Comparison of ENCODE assay signal across 8 mouse cellular contexts in the genomic region with DNA sequence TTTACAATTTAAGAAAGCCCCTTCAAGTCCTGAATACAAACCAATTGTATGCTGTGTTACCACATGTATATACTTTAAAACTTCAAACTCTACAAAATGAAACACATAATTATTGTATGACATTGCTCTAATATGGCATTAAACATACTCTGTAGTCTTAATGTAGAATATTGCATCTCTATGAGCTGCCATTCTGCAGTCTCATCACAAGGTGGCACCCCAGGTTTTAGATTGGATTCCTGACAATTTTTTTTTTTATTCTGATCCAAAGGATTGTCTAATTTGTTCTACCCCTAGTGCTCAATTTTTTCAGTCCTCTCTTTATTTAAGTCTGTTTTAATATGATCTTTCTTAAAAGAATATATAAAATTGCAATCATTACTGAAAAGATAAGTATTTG. TPM values are rescaled to one million over a fixed set of nuclear protein-coding genes. Genes with fewer than 3 reads are reported as not detected.
DNase-seq lines count a peak whose midpoint lies in the region; ATAC-seq lines count a peak whose summit lies in the region.

No protein-coding gene starts in this region.

- peak; percentile 35 for DNase-seq in heart, postnatal 4 days
- no peak for DNase-seq in heart, adult 11 months
- peak; percentile 65 for DNase-seq in 3T3-L1 (ENCODE audit: low read depth, low spot score)
- DNase-seq in ES-CJ7 (ENCODE audit: low read depth, low spot score) = peak; percentile 46
- DNase-seq in right cerebral cortex, postnatal 36 days (ENCODE audit: low spot score in 2 of 2) = no peak
- DNase-seq in urinary bladder, postnatal 10 days (ENCODE audit: low spot score) = no peak
- no peak for DNase-seq in kidney, adult 8-10 months

- peak; percentile 63 for ATAC-seq in granulocyte monocyte progenitor cell, adult 5-6 weeks (replicated peaks; ENCODE audit: poor library complexity, severe bottlenecking)

RNA-seq across cellular contexts. Expression of gene Dedd, which starts 7.5 kb away (rescaled TPM):
- 10 to 100 TPM; 28.5 to 29.8 TPM for total RNA-seq in heart, postnatal 4 days (2021)
- total RNA-seq in granulocyte monocyte progenitor cell, adult 5-6 weeks (2014; fragmentation: Nextera tagmentation) = 16.4 and 17.1 TPM in 2 replicates
- total RNA-seq in granulocyte monocyte progenitor cell, adult 5-6 weeks (2017) = 12.9 and 16.8 TPM in 2 replicates

RNA-seq across cellular contexts. Expression of gene Nit1, which starts 24.0 kb away (rescaled TPM):
- 10 to 100 TPM; 17.9 to 20.3 TPM for total RNA-seq in heart, postnatal 4 days (2021)
- total RNA-seq in granulocyte monocyte progenitor cell, adult 5-6 weeks (2014; fragmentation: Nextera tagmentation) = 28.1 and 30.3 TPM in 2 replicates
- total RNA-seq in granulocyte monocyte progenitor cell, adult 5-6 weeks (2017) = 24.6 and 33.8 TPM in 2 replicates

RNA-seq across cellular contexts. Expression of gene Pfdn2, which starts 24.1 kb away (rescaled TPM):
- 10 to 100 TPM; 76.2 to 80.2 TPM for total RNA-seq in heart, postnatal 4 days (2021)
- total RNA-seq in granulocyte monocyte progenitor cell, adult 5-6 weeks (2014; fragmentation: Nextera tagmentation) = 35.6 and 62.6 TPM in 2 replicates
- total RNA-seq in granulocyte monocyte progenitor cell, adult 5-6 weeks (2017) = 15.2 and 28.0 TPM in 2 replicates

RNA-seq across cellular contexts. Expression of gene Ufc1, which starts 26.6 kb away (rescaled TPM):
- total RNA-seq in heart, postnatal 4 days (2021) = 100 to 1,000 TPM; 102 to 108 TPM
- total RNA-seq in granulocyte monocyte progenitor cell, adult 5-6 weeks (2014; fragmentation: Nextera tagmentation) = 142 and 143 TPM in 2 replicates
- 108 and 113 TPM in 2 replicates for total RNA-seq in granulocyte monocyte progenitor cell, adult 5-6 weeks (2017)

RNA-seq across cellular contexts. Expression of gene Usp21, which starts 33.6 kb away (rescaled TPM):
- total RNA-seq in heart, postnatal 4 days (2021) = 10 to 100 TPM; 23.2 to 23.7 TPM
- 34.7 and 37.6 TPM in 2 replicates for total RNA-seq in granulocyte monocyte progenitor cell, adult 5-6 weeks (2014; fragmentation: Nextera tagmentation)
- 20.0 and 22.8 TPM in 2 replicates for total RNA-seq in granulocyte monocyte progenitor cell, adult 5-6 weeks (2017)

Comparison
In these comparisons a context has a peak if more than half of its experiments do, and no peak if none do; other contexts are left out.
1. DNase-seq: peak in heart, postnatal 4 days (single experiment), 3T3-L1 (single experiment) and ES-CJ7 (single experiment); none in heart, adult 11 months (single experiment), right cerebral cortex, postnatal 36 days (0 of 2), urinary bladder, postnatal 10 days (single experiment) and kidney, adult 8-10 months (0 of 2).